Mouse (Mus musculus) liver, embryonic 16.5 days (tissue): ENCODE measurements at regions not wholly inside any gene's neighbourhood (a gene's known extent, or its start where the extent isn't known, plus 50 kb on each side); places are given as distances from the start of the nearest gene placed in this dataset.

ENCODE experiments used
- ATAC-seq: fragments of 200-750 bp; cut with Nextera tagmentation; 2 replicates; pipeline ENCODE4 v1.8.0; 2017; ENCODE audit warnings: low read depth, mild to moderate bottlenecking, moderate number of reproducible peaks, moderate library complexity
- H3K27ac ChIP-seq: fragments of 300-500 bp; sonication (generic); 2 replicates; pipeline ENCODE4 v1.5.1; 2014; ENCODE audit warnings: mild to moderate bottlenecking, low read length
- H3K27me3 ChIP-seq: fragments of 300-500 bp; sonication (generic); 2 replicates; pipeline ENCODE4 v1.6.1; 2014; ENCODE audit warnings: low read depth, low read length, mixed read lengths; ENCODE audit not compliant: control insufficient read depth, insufficient read depth
- H3K36me3 ChIP-seq: fragments of 300-500 bp; sonication (generic); 2 replicates; pipeline ENCODE4 v1.6.1; 2014; ENCODE audit warnings: mild to moderate bottlenecking; ENCODE audit not compliant: control insufficient read depth, insufficient read depth
- H3K4me1 ChIP-seq: fragments of 300-500 bp; sonication (generic); 2 replicates; pipeline ENCODE4 v1.6.1; 2014; ENCODE audit warnings: low read depth, low read length, mixed read lengths; ENCODE audit not compliant: control insufficient read depth
- H3K4me2 ChIP-seq: fragments of 300-500 bp; sonication (generic); 2 replicates; pipeline ENCODE4 v1.6.1; 2014; ENCODE audit warnings: low read depth, low read length, mixed read lengths
- H3K4me3 ChIP-seq: fragments of 300-500 bp; sonication (generic); 2 replicates; pipeline ENCODE4 v1.5.1; 2014; ENCODE audit warnings: low read depth, mild to moderate bottlenecking, low read length
- H3K9ac ChIP-seq: fragments of 300-500 bp; sonication (generic); 2 replicates; pipeline ENCODE4 v1.6.1; 2014; ENCODE audit warnings: low read depth, low read length
- H3K9me3 ChIP-seq: fragments of 300-500 bp; sonication (generic); replicated peaks from 2 replicates; pipeline ENCODE4 v1.6.1; 2016; ENCODE audit warnings: low read length; ENCODE audit not compliant: control insufficient read depth
- whole genome bisulfite sequencing: fragments of 180-500 bp; shearing (Covaris S2); extraction: QIAGEN DNeasy Blood & Tissue Kit; methylation state at CpG from one replicate; pipeline ENCODE4 v1.1.7; 2014; ENCODE audit not compliant: insufficient replicate concordance; 5-methylcytosine and 5-hydroxymethylcytosine counted together

GRCm38 (mm10) chr5:68572816-68573215 is 541.2 kb downstream of the Grxcr1 start:
- Histone ChIP-seq H3K9ac (no peak overlapping the region), H3K4me3 (no peak overlapping the region), H3K4me1 (no peaks in the 10 kb centered on the region), H3K36me3 (no peaks in the 10 kb centered on the region), H3K4me2 (no peak overlapping the region), H3K9me3 (no peaks in the 10 kb centered on the region), H3K27ac (no peak overlapping the region), H3K27me3 (no peaks in the 10 kb centered on the region)
- whole genome bisulfite sequencing, result 65% methylated on average over 5 of the region's 5 CpGs
- no peak for ATAC-seq

DNA sequence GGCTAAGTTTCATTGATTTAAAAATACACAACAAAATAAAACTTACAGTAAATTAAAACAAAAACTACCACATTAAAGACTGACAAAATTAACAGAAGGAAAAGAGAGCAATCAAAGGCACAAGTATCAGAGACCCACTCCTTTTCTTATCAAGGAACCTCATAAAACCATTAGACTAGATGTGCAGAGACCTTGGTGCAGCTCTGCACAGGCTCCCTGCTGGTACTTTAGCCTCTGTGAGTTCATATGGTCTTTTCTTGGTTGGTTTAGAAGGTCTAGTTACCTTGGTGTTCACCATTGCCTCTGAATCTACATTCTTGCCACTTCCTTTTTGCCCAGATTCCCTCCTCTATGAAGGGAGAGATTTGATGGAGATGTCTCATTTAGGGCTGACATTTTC is 544.2 kb downstream of the Grxcr1 start:
- H3K9ac ChIP-seq, result no peak overlapping the region
- no peak for ATAC-seq
- no peak overlapping the region for H3K27ac ChIP-seq
- no peaks in the 10 kb centered on the region for H3K36me3 ChIP-seq
- H3K4me1 ChIP-seq, result no peaks in the 10 kb centered on the region
- no peak overlapping the region for H3K4me3 ChIP-seq
- H3K9me3 ChIP-seq, result no peaks in the 10 kb centered on the region
- no peaks in the 10 kb centered on the region for H3K27me3 ChIP-seq
- H3K4me2 ChIP-seq, result no peak overlapping the region

GRCm38 (mm10) chr5:68578496-68578895 is 546.9 kb downstream of the Grxcr1 start:
- ATAC-seq, result no peak
- Histone ChIP-seq H3K4me2 (no peak overlapping the region), H3K9ac (no peak overlapping the region), H3K27me3 (no peaks in the 10 kb centered on the region), H3K4me1 (no peaks in the 10 kb centered on the region), H3K4me3 (no peak overlapping the region), H3K36me3 (no peaks in the 10 kb centered on the region), H3K27ac (no peak overlapping the region), H3K9me3 (no peaks in the 10 kb centered on the region)
- WGBS, result 48% methylated on average over 1 of the region's 1 CpGs

- no peak overlapping the region for H3K4me2 ChIP-seq
- H3K27me3 ChIP-seq, result no peaks in the 10 kb centered on the region
- H3K27ac ChIP-seq, result no peak overlapping the region
- H3K4me3 ChIP-seq, result no peak overlapping the region
- no peaks in the 10 kb centered on the region for H3K36me3 ChIP-seq
- ATAC-seq, result no peak
- no peaks in the 10 kb centered on the region for H3K4me1 ChIP-seq
- H3K9me3 ChIP-seq, result no peaks in the 10 kb centered on the region
- no peak overlapping the region for H3K9ac ChIP-seq
- WGBS, result 36% methylated on average over 3 of the region's 3 CpGs
Measured at GRCm38 (mm10) chr5:68592423-68592822, 560.8 kb downstream of the Grxcr1 start.

DNA sequence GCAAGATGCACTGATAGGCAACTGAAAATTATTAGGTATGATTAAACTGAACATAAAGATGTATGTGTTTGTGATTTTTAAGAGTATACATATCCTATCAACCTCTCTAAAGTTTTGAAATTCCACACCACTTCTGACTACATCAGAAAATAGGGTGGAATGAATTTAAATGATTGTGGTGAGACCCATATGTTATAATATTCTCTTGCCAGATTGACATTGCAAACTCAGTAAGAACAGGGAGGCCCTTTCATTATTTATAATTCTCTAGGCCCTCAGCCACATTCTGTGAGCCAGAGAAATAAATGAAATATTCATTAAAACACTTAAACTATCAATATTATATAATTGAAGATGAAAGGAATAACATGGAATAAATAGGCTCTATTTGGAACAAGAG is 586.8 kb downstream of the Grxcr1 start:
- Histone ChIP-seq H3K27me3 (no peaks in the 10 kb centered on the region), H3K36me3 (no peaks in the 10 kb centered on the region), H3K4me3 (no peak overlapping the region), H3K9me3 (no peaks in the 10 kb centered on the region), H3K4me1 (no peaks in the 10 kb centered on the region), H3K4me2 (no peak overlapping the region), H3K27ac (no peak overlapping the region), H3K9ac (no peak overlapping the region)
- no peak for ATAC-seq

- Histone ChIP-seq H3K4me1 (no peaks in the 10 kb centered on the region), H3K27me3 (no peaks in the 10 kb centered on the region), H3K4me2 (no peak overlapping the region), H3K9ac (no peak overlapping the region), H3K27ac (no peak overlapping the region), H3K9me3 (no peaks in the 10 kb centered on the region), H3K36me3 (no peaks in the 10 kb centered on the region), H3K4me3 (no peak overlapping the region)
- ATAC-seq, result no peak
- 71% methylated on average over 3 of the region's 3 CpGs for WGBS
Measured at GRCm38 (mm10) chr5:68635400-68635799, 603.8 kb downstream of the Grxcr1 start.

DNA sequence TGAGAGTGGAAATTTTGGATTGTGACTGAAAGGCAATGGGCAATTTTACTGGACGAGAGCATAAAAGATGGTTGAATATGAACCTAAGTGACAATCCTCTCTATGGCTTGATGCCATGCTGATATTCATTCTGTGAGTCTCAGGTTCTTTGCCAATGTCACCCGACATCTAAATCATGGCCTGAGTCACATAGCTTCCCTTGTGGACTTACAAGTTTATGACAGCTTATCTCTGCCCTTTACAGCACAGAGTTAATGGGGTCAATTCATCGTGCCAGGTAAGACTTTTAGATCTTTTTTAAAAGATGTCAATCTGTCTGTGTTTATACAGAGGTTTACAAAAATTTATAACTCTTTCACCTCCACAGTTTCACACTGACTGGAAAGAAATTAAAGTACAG is 641.2 kb downstream of the Grxcr1 start:
- 70% methylated on average over 3 of the region's 3 CpGs for WGBS
- no peak overlapping the region for H3K9ac ChIP-seq
- no peaks in the 10 kb centered on the region for H3K36me3 ChIP-seq
- no peak overlapping the region for H3K4me2 ChIP-seq
- no peak for ATAC-seq
- no peak overlapping the region for H3K4me3 ChIP-seq
- no peak overlapping the region for H3K27ac ChIP-seq
- no peaks in the 10 kb centered on the region for H3K9me3 ChIP-seq
- no peaks in the 10 kb centered on the region for H3K4me1 ChIP-seq
- no peaks in the 10 kb centered on the region for H3K27me3 ChIP-seq

DNA sequence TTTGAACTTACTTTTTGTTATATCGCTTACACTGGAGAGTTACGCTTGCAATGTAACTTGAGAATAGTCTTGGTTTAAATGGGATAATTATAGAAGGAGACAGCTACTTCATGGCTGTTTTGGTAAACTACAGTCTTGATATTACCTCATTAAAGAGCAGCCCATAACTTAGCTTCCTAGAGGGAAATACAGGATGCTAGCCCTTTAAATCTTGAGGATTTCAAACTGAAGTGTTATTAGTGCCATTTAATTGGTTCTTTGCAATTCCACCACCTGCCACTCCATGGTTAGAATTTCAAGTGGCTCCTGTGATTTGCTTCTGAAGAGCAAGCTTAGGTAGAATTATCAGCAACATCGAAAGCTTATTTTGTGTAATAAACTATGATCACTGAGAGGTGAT is 640.1 kb downstream of the Kctd8 start:
- WGBS, result 74% methylated on average over 3 of the region's 3 CpGs
- no peak overlapping the region for H3K4me3 ChIP-seq
- no peak for ATAC-seq
- H3K9ac ChIP-seq, result no peak overlapping the region
- H3K27ac ChIP-seq, result no peak overlapping the region
- no peaks in the 10 kb centered on the region for H3K4me1 ChIP-seq
- H3K27me3 ChIP-seq, result no peaks in the 10 kb centered on the region
- H3K9me3 ChIP-seq, result no peaks in the 10 kb centered on the region
- H3K4me2 ChIP-seq, result no peak overlapping the region
- no peaks in the 10 kb centered on the region for H3K36me3 ChIP-seq

GRCm38 (mm10) chr5:68705411-68706080 is 635.9 kb downstream of the Kctd8 start:
- H3K9ac ChIP-seq, result no peak overlapping the region
- no peaks in the 10 kb centered on the region for H3K36me3 ChIP-seq
- ATAC-seq, result no peak
- 60% methylated on average over 2 of the region's 2 CpGs for WGBS
- H3K9me3 ChIP-seq, result no peaks in the 10 kb centered on the region
- H3K4me2 ChIP-seq, result no peak overlapping the region
- H3K27me3 ChIP-seq, result no peaks in the 10 kb centered on the region
- no peak overlapping the region for H3K27ac ChIP-seq
- H3K4me1 ChIP-seq, result no peaks in the 10 kb centered on the region
- no peak overlapping the region for H3K4me3 ChIP-seq
